ENCODE assay signal across 8 mouse cellular contexts in genomic region chr4:59404375-59404774, GRCm38 (mm10). TPM values are rescaled to one million over a fixed set of nuclear protein-coding genes. Genes with fewer than 3 reads are reported as not detected.
DNase-seq lines count a peak whose midpoint lies in the region; ATAC-seq and TF ChIP-seq lines count a peak whose summit lies in the region.

No protein-coding gene starts in this region.

- H3K36me3 ChIP-seq in forebrain, postnatal 0 days (ENCODE audit: insufficient read depth): no peaks in the 10 kb centered on the region
- H3K36me3 ChIP-seq in forebrain, embryonic 13.5 days (ENCODE audit: poor library complexity, severe bottlenecking): no peaks in the 10 kb centered on the region
- H3K36me3 ChIP-seq in midbrain, embryonic 13.5 days: no peaks in the 10 kb centered on the region

- no peak overlapping the region for H3K4me2 ChIP-seq in forebrain, postnatal 0 days (ENCODE audit: low read depth)
- no peak overlapping the region for H3K4me2 ChIP-seq in forebrain, embryonic 13.5 days
- H3K4me2 ChIP-seq in midbrain, embryonic 13.5 days (replicated peaks): no peak overlapping the region

- 32% methylated on average over 6 of the region's 6 CpGs for WGBS in forebrain, postnatal 0 days
- WGBS in forebrain, embryonic 13.5 days: 52% methylated on average over 6 of the region's 6 CpGs
- WGBS in midbrain, embryonic 13.5 days: 62% methylated on average over 6 of the region's 6 CpGs

- no peak overlapping the region for H3K27ac ChIP-seq in forebrain, postnatal 0 days (ENCODE audit: low read depth, low read length)
- no peak overlapping the region for H3K27ac ChIP-seq in forebrain, embryonic 13.5 days
- H3K27ac ChIP-seq in midbrain, embryonic 13.5 days: no peak overlapping the region

- no peak overlapping the region for H3K4me3 ChIP-seq in forebrain, postnatal 0 days (ENCODE audit: low read depth, low read length)
- H3K4me3 ChIP-seq in forebrain, embryonic 13.5 days: no peak overlapping the region
- H3K4me3 ChIP-seq in midbrain, embryonic 13.5 days (replicated peaks): no peak overlapping the region

- peak; percentile 71 for ATAC-seq in forebrain, postnatal 0 days
- ATAC-seq in forebrain, embryonic 13.5 days: no peak
- ATAC-seq in midbrain, embryonic 13.5 days: no peak

- TF ChIP-seq CTCF in forebrain, postnatal 0 days (IDR thresholded peaks at IDR 0.05; ENCODE audit: low read depth): 0 out of 2 replicates have a peak, but pooled peaks have one; percentile 2

- H3K4me1 ChIP-seq in forebrain, postnatal 0 days (ENCODE audit: insufficient read depth): no peaks in the 10 kb centered on the region
- 0 out of 2 replicates have a peak, but pooled peaks cover 6% of the 10 kb centered on the region for H3K4me1 ChIP-seq in forebrain, embryonic 13.5 days
- no peaks in the 10 kb centered on the region for H3K4me1 ChIP-seq in midbrain, embryonic 13.5 days (replicated peaks)

- peak; percentile 68 for DNase-seq in forebrain, postnatal 0 days
- peak; percentile 52 for DNase-seq in testis, postnatal 10 days (ENCODE audit: low spot score)
- DNase-seq in testis, postnatal 14 days (ENCODE audit: low spot score): no peak
- peak; percentile 31 for DNase-seq in left cerebral cortex, adult 11 months (ENCODE audit: low spot score)
- no peak for DNase-seq in embryo, embryonic 10 days (ENCODE audit: low spot score)
- no peak for DNase-seq in ovary, postnatal 36 days (ENCODE audit: low spot score)

- no peaks in the 10 kb centered on the region for H3K27me3 ChIP-seq in forebrain, postnatal 0 days (ENCODE audit: insufficient read depth, low read length)
- H3K27me3 ChIP-seq in forebrain, embryonic 13.5 days: peaks cover 3% of the 10 kb centered on the region; the same call in 1 of the 2 replicates
- H3K27me3 ChIP-seq in midbrain, embryonic 13.5 days: no peaks in the 10 kb centered on the region

- no peak overlapping the region for H3K9ac ChIP-seq in forebrain, postnatal 0 days
- H3K9ac ChIP-seq in forebrain, embryonic 13.5 days: no peak overlapping the region
- H3K9ac ChIP-seq in midbrain, embryonic 13.5 days (replicated peaks): no peak overlapping the region

- H3K9me3 ChIP-seq in forebrain, postnatal 0 days (ENCODE audit: low read length): no peaks in the 10 kb centered on the region
- 0 out of 2 replicates have a peak, but pooled peaks cover 4% of the 10 kb centered on the region for H3K9me3 ChIP-seq in forebrain, embryonic 13.5 days (replicated peaks)
- no peaks in the 10 kb centered on the region for H3K9me3 ChIP-seq in midbrain, embryonic 13.5 days

RNA-seq across cellular contexts. Expression of gene Susd1, which starts 34.1 kb away (rescaled TPM):
- total RNA-seq in forebrain, postnatal 0 days (2014; rRNA removed): 7.9 and 8.7 TPM in 2 replicates
- polyA plus RNA-seq in forebrain, postnatal 0 days (2015; fragmentation: Nextera tagmentation; extraction: Ambion mirVana): 1.2 and 1.6 TPM in 2 replicates
- polyA plus RNA-seq in forebrain, embryonic 13.5 days (2015; fragmentation: Nextera tagmentation; extraction: Ambion mirVana): 0.69 and 0.72 TPM in 2 replicates
- polyA plus RNA-seq in midbrain, embryonic 13.5 days (2015; fragmentation: Nextera tagmentation; extraction: Ambion mirVana): 1.1 and 1.4 TPM in 2 replicates

Comparison
In these comparisons a context has a peak if more than half of its experiments do, and no peak if none do; other contexts are left out.
1. DNase-seq: peak in forebrain, postnatal 0 days (single experiment), testis, postnatal 10 days (single experiment) and left cerebral cortex, adult 11 months (single experiment); none in testis, postnatal 14 days (single experiment), embryo, embryonic 10 days (single experiment) and ovary, postnatal 36 days (single experiment).